Mouse (Mus musculus) hindbrain, embryonic 15.5 days (tissue): ENCODE measurements at regions not wholly inside any gene's neighbourhood (a gene's known extent, or its start where the extent isn't known, plus 50 kb on each side); places are given as distances from the start of the nearest gene placed in this dataset.
"Not testable (repeated sequence)": the region's sequence is repeated elsewhere in the genome, so short reads cannot be mapped to it uniquely, and the experiment has no call there.

ENCODE experiments used
- ATAC-seq: fragments of 200-750 bp; cut with Nextera tagmentation; 2 replicates; pipeline ENCODE4 v1.8.0; 2017; ENCODE audit warnings: low read depth, moderate number of reproducible peaks, moderate TSS enrichment; ENCODE audit not compliant: low FRiP score
- H3K27ac ChIP-seq: fragments of 300-500 bp; sonication (generic); replicated peaks from 2 replicates; pipeline ENCODE4 v1.5.1; 2015; ENCODE audit warnings: mild to moderate bottlenecking, inconsistent platforms
- H3K27me3 ChIP-seq: fragments of 300-500 bp; sonication (generic); 2 replicates; pipeline ENCODE4 v1.6.1; 2015; ENCODE audit warnings: control low read depth, inconsistent platforms
- H3K36me3 ChIP-seq: fragments of 300-500 bp; sonication (generic); 2 replicates; pipeline ENCODE4 v1.6.1; 2015; ENCODE audit warnings: control low read depth, inconsistent platforms
- H3K4me1 ChIP-seq: fragments of 300-500 bp; sonication (generic); replicated peaks from 2 replicates; pipeline ENCODE4 v1.6.1; 2015; ENCODE audit warnings: control low read depth, inconsistent platforms
- H3K4me2 ChIP-seq: fragments of 300-500 bp; sonication (generic); 2 replicates; pipeline ENCODE4 v1.6.1; 2015; ENCODE audit warnings: moderate library complexity, mild to moderate bottlenecking, inconsistent platforms
- H3K4me3 ChIP-seq: fragments of 300-500 bp; sonication (generic); 2 replicates; pipeline ENCODE4 v1.5.1; 2015; ENCODE audit warnings: mild to moderate bottlenecking, inconsistent platforms
- H3K9ac ChIP-seq: fragments of 300-500 bp; sonication (generic); 2 replicates; pipeline ENCODE4 v1.6.1; 2015; ENCODE audit warnings: inconsistent platforms
- H3K9me3 ChIP-seq: fragments of 300-500 bp; sonication (generic); 2 replicates; pipeline ENCODE4 v1.6.1; 2016; ENCODE audit warnings: control low read depth, inconsistent platforms
- WGBS: fragments of 180-500 bp; shearing (Covaris S2); methylation state at CpG from one replicate; pipeline ENCODE4 v1.1.7; 2015; 5-methylcytosine and 5-hydroxymethylcytosine counted together

- no peak overlapping the region for H3K27ac ChIP-seq
- no peaks in the 10 kb centered on the region for H3K36me3 ChIP-seq
- ATAC-seq: no peak
- no peak overlapping the region for H3K4me2 ChIP-seq
- WGBS: 78% methylated on average over 1 of the region's 1 CpGs
- no peaks in the 10 kb centered on the region for H3K27me3 ChIP-seq
- no peaks in the 10 kb centered on the region for H3K9me3 ChIP-seq
- no peak overlapping the region for H3K9ac ChIP-seq
- H3K4me1 ChIP-seq: peaks cover 7% of the 10 kb centered on the region; the same call in 1 of the 2 replicates
- H3K4me3 ChIP-seq: no peak overlapping the region
These were observed 135.9 kb upstream of the 1700056E22Rik start for GRCm38 (mm10) chr1:184169967-184170366.

GRCm38 (mm10) chr1:184169034-184169783 lies 135.1 kb upstream of the 1700056E22Rik start:
- WGBS: 58% methylated on average over 7 of the region's 7 CpGs
- no peak for ATAC-seq
- no peak overlapping the region for H3K27ac ChIP-seq

GRCm38 (mm10) chr1:184166951-184167350 lies 132.8 kb upstream of the 1700056E22Rik start:
- ATAC-seq: no peak
- H3K27ac ChIP-seq: no peak overlapping the region
- no peaks in the 10 kb centered on the region for H3K36me3 ChIP-seq
- no peaks in the 10 kb centered on the region for H3K27me3 ChIP-seq
- H3K4me2 ChIP-seq: no peak overlapping the region
- H3K9ac ChIP-seq: no peak overlapping the region
- H3K9me3 ChIP-seq: no peaks in the 10 kb centered on the region
- 86% methylated on average over 2 of the region's 2 CpGs for WGBS
- H3K4me1 ChIP-seq: peaks cover 7% of the 10 kb centered on the region; the same call in 1 of the 2 replicates
- no peak overlapping the region for H3K4me3 ChIP-seq

More at GRCm38 (mm10) chr1:184169034-184169783, 135.1 kb upstream of the 1700056E22Rik start:
- no peak overlapping the region for H3K4me3 ChIP-seq
- H3K4me1 ChIP-seq: peaks cover 7% of the 10 kb centered on the region; the same call in 1 of the 2 replicates
- H3K9me3 ChIP-seq: no peaks in the 10 kb centered on the region
- H3K36me3 ChIP-seq: no peaks in the 10 kb centered on the region
- no peak overlapping the region for H3K4me2 ChIP-seq
- no peaks in the 10 kb centered on the region for H3K27me3 ChIP-seq
- H3K9ac ChIP-seq: no peak overlapping the region

- not testable (repeated sequence) for H3K9ac ChIP-seq, H3K4me1 ChIP-seq, H3K27ac ChIP-seq, ATAC-seq, H3K4me3 ChIP-seq, H3K36me3 ChIP-seq, H3K4me2 ChIP-seq, H3K9me3 ChIP-seq, H3K27me3 ChIP-seq
- 86% methylated on average over 2 of the region's 2 CpGs for WGBS
These were observed 128.4 kb upstream of the 1700056E22Rik start for GRCm38 (mm10) chr1:184162526-184162925.

- no peak for ATAC-seq
- H3K9ac ChIP-seq: no peak overlapping the region
- no peaks in the 10 kb centered on the region for H3K9me3 ChIP-seq
- no peaks in the 10 kb centered on the region for H3K27me3 ChIP-seq
- no peak overlapping the region for H3K4me2 ChIP-seq
- no peak overlapping the region for H3K27ac ChIP-seq
- no peak overlapping the region for H3K4me3 ChIP-seq
- H3K36me3 ChIP-seq: no peaks in the 10 kb centered on the region
- no peaks in the 10 kb centered on the region for H3K4me1 ChIP-seq
- WGBS: no CpG with 5 or more reads among the region's 1 CpGs
These were observed 113.6 kb upstream of the 1700056E22Rik start for GRCm38 (mm10) chr1:184147713-184148112.

GRCm38 (mm10) chr1:184142974-184143373 lies 108.9 kb upstream of the 1700056E22Rik start:
- H3K4me2 ChIP-seq: no peak overlapping the region
- H3K36me3 ChIP-seq: no peaks in the 10 kb centered on the region
- no peaks in the 10 kb centered on the region for H3K4me1 ChIP-seq
- ATAC-seq: no peak
- 54% methylated on average over 2 of the region's 2 CpGs for WGBS
- H3K27ac ChIP-seq: no peak overlapping the region
- no peak overlapping the region for H3K9ac ChIP-seq
- H3K4me3 ChIP-seq: no peak overlapping the region
- H3K27me3 ChIP-seq: no peaks in the 10 kb centered on the region
- H3K9me3 ChIP-seq: no peaks in the 10 kb centered on the region

- WGBS: 87% methylated on average over 5 of the region's 5 CpGs
- ATAC-seq: no peak
- no peaks in the 10 kb centered on the region for H3K36me3 ChIP-seq
- no peaks in the 10 kb centered on the region for H3K27me3 ChIP-seq
- no peak overlapping the region for H3K4me3 ChIP-seq
- no peak overlapping the region for H3K27ac ChIP-seq
- no peaks in the 10 kb centered on the region for H3K4me1 ChIP-seq
- H3K9me3 ChIP-seq: no peaks in the 10 kb centered on the region
- no peak overlapping the region for H3K9ac ChIP-seq
- H3K4me2 ChIP-seq: no peak overlapping the region
These were observed 106.4 kb upstream of the 1700056E22Rik start for GRCm38 (mm10) chr1:184140486-184140885.

- H3K4me1 ChIP-seq: no peaks in the 10 kb centered on the region
- H3K4me2 ChIP-seq: no peak overlapping the region
- ATAC-seq: no peak
- no peak overlapping the region for H3K27ac ChIP-seq
- no peaks in the 10 kb centered on the region for H3K36me3 ChIP-seq
- H3K27me3 ChIP-seq: no peaks in the 10 kb centered on the region
- no peaks in the 10 kb centered on the region for H3K9me3 ChIP-seq
- H3K9ac ChIP-seq: no peak overlapping the region
- 82% methylated on average over 4 of the region's 4 CpGs for WGBS
- no peak overlapping the region for H3K4me3 ChIP-seq
These were observed 106.0 kb upstream of the 1700056E22Rik start for GRCm38 (mm10) chr1:184140082-184140481.

- Histone ChIP-seq H3K36me3 (no peaks in the 10 kb centered on the region), H3K27ac (no peak overlapping the region), H3K4me1 (no peaks in the 10 kb centered on the region), H3K27me3 (no peaks in the 10 kb centered on the region), H3K4me2 (no peak overlapping the region), H3K9ac (no peak overlapping the region), H3K9me3 (no peaks in the 10 kb centered on the region), H3K4me3 (no peak overlapping the region)
- 95% methylated on average over 3 of the region's 3 CpGs for WGBS
- ATAC-seq: no peak
These were observed 104.6 kb upstream of the 1700056E22Rik start for GRCm38 (mm10) chr1:184138661-184139060.

- Histone ChIP-seq H3K27me3 (no peaks in the 10 kb centered on the region), H3K27ac (no peak overlapping the region), H3K36me3 (no peaks in the 10 kb centered on the region), H3K9ac (no peak overlapping the region), H3K4me1 (no peaks in the 10 kb centered on the region), H3K4me2 (no peak overlapping the region), H3K4me3 (no peak overlapping the region), H3K9me3 (no peaks in the 10 kb centered on the region)
- WGBS: 92% methylated on average over 4 of the region's 4 CpGs
- no peak for ATAC-seq
These were observed 96.8 kb upstream of the 1700056E22Rik start for GRCm38 (mm10) chr1:184130897-184131296.

- no peak overlapping the region for H3K4me3 ChIP-seq
- H3K27ac ChIP-seq: no peak overlapping the region
- no peaks in the 10 kb centered on the region for H3K36me3 ChIP-seq
- H3K27me3 ChIP-seq: no peaks in the 10 kb centered on the region
- no peak for ATAC-seq
- no peak overlapping the region for H3K9ac ChIP-seq
- WGBS: 84% methylated on average over 4 of the region's 4 CpGs
- no peaks in the 10 kb centered on the region for H3K4me1 ChIP-seq
- H3K4me2 ChIP-seq: no peak overlapping the region
- no peaks in the 10 kb centered on the region for H3K9me3 ChIP-seq
These were observed 93.2 kb upstream of the 1700056E22Rik start for GRCm38 (mm10) chr1:184127321-184127720.

GRCm38 (mm10) chr1:184126909-184127308 lies 92.8 kb upstream of the 1700056E22Rik start:
- H3K9me3 ChIP-seq: no peaks in the 10 kb centered on the region
- ATAC-seq: no peak
- no peak overlapping the region for H3K27ac ChIP-seq
- H3K9ac ChIP-seq: no peak overlapping the region
- H3K4me3 ChIP-seq: no peak overlapping the region
- no peaks in the 10 kb centered on the region for H3K27me3 ChIP-seq
- no peak overlapping the region for H3K4me2 ChIP-seq
- no peaks in the 10 kb centered on the region for H3K36me3 ChIP-seq
- 92% methylated on average over 3 of the region's 3 CpGs for WGBS
- H3K4me1 ChIP-seq: no peaks in the 10 kb centered on the region
